Mouse (Mus musculus): ENCODE data around the gene Pyroxd2.

The Pyroxd2 gene

GRCm38 (mm10) chr19:42745084-42745868 is 7.3 kb downstream of the Pyroxd2 start:
- DNase-seq (ENCODE audit: low read depth): no peak

GRCm38 (mm10) chr19:42744162-42744586 is 8.4 kb downstream of the Pyroxd2 start:
- peak; percentile 42 for DNase-seq (ENCODE audit: low read depth)

GRCm38 (mm10) chr19:42743261-42743660 is 9.3 kb downstream of the Pyroxd2 start:
- no peak for DNase-seq (ENCODE audit: low read depth)

- DNase-seq (ENCODE audit: low read depth): no peak
Measured at GRCm38 (mm10) chr19:42741884-42742283, 10.7 kb downstream of the Pyroxd2 start.

- no peak for DNase-seq (ENCODE audit: low read depth)
Measured at GRCm38 (mm10) chr19:42740163-42740899, 12.2 kb downstream of the Pyroxd2 start.

- DNase-seq (ENCODE audit: low read depth): no peak
Measured at GRCm38 (mm10) chr19:42739734-42740133, 12.8 kb downstream of the Pyroxd2 start.

GRCm38 (mm10) chr19:42737753-42738152 is 14.8 kb downstream of the Pyroxd2 start:
- peak; percentile 35 for DNase-seq (ENCODE audit: low read depth)

GRCm38 (mm10) chr19:42734982-42735381 is 17.6 kb downstream of the Pyroxd2 start:
- no peak for DNase-seq (ENCODE audit: low read depth)

- DNase-seq (ENCODE audit: low read depth): no peak
Measured at GRCm38 (mm10) chr19:42727424-42727823, 25.2 kb downstream of the Pyroxd2 start.

GRCm38 (mm10) chr19:42726766-42727165 is 25.8 kb downstream of the Pyroxd2 start:
- DNase-seq (ENCODE audit: low read depth): no peak

- no peak for DNase-seq (ENCODE audit: low read depth)
Measured at GRCm38 (mm10) chr19:42725973-42726350, 26.6 kb downstream of the Pyroxd2 start.

- DNase-seq (ENCODE audit: low read depth): peak; percentile 42
Measured at GRCm38 (mm10) chr19:42725056-42725972, 27.3 kb downstream of the Pyroxd2 start.

- DNase-seq (ENCODE audit: low read depth): no peak
Measured at GRCm38 (mm10) chr19:42723302-42723701, 29.3 kb downstream of the Pyroxd2 start.

GRCm38 (mm10) chr19:42722500-42722899 is 30.1 kb downstream of the Pyroxd2 start:
- DNase-seq (ENCODE audit: low read depth): no peak

GRCm38 (mm10) chr19:42718101-42718500 is 34.5 kb downstream of the Pyroxd2 start:
- no peak for DNase-seq (ENCODE audit: low read depth)

- DNase-seq (ENCODE audit: low read depth): no peak
Measured at GRCm38 (mm10) chr19:42717668-42718067, 34.9 kb downstream of the Pyroxd2 start.

- no peak for DNase-seq (ENCODE audit: low read depth)
Measured at GRCm38 (mm10) chr19:42716507-42716906, 36.1 kb downstream of the Pyroxd2 start.

- DNase-seq (ENCODE audit: low read depth): no peak
Measured at GRCm38 (mm10) chr19:42713770-42714169, 38.8 kb downstream of the Pyroxd2 start.

- no peak for DNase-seq (ENCODE audit: low read depth)
Measured at GRCm38 (mm10) chr19:42699426-42699825, 53.1 kb downstream of the Pyroxd2 start.

- no peak for DNase-seq (ENCODE audit: low read depth)
Measured at GRCm38 (mm10) chr19:42698576-42698975, 54.0 kb downstream of the Pyroxd2 start.

GRCm38 (mm10) chr19:42697336-42697735 is 55.2 kb downstream of the Pyroxd2 start:
- DNase-seq (ENCODE audit: low read depth): no peak

- DNase-seq (ENCODE audit: low read depth): no peak
Measured at GRCm38 (mm10) chr19:42690256-42690655, 62.3 kb downstream of the Pyroxd2 start.
